Mouse (Mus musculus) c-Kit-positive CD71-negative TER-119-negative erythroid progenitor cells, embryonic 14.5 days (primary cell): ENCODE results near the gene Slc51a.
A peak's percentile ranks its signal among the peaks of the same experiment; 100 is the strongest.
"Not testable (repeated sequence)": the region's sequence is repeated elsewhere in the genome, so short reads cannot be mapped to it uniquely, and the experiment has no call there.

Source experiments
- DNase-seq: peaks from one replicate; pipeline ENCODE4 v3.0.0-alpha.2; 2013; ENCODE audit warnings: low read depth

The Slc51a gene

DNA sequence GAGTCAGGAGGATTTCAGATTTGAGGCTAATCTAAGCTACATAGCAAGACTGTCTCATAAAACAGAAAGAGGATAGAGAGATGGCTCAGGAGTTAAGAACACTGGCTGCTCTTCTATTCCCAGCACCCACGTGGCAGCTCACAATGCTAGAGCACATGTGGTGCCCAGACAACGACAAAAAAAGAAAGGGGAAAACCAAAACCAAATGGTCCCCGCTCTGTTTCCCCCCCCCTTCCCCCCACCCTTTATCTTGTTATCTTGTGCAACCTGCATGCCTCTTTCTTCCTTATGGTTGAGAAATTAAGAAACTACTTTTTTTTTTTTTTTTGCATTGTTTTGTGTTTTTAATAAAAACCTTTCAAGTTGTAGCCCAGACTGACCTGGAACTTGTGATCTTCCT lies 19.2 kb downstream of the Slc51a start:
- no peak for DNase-seq

DNA sequence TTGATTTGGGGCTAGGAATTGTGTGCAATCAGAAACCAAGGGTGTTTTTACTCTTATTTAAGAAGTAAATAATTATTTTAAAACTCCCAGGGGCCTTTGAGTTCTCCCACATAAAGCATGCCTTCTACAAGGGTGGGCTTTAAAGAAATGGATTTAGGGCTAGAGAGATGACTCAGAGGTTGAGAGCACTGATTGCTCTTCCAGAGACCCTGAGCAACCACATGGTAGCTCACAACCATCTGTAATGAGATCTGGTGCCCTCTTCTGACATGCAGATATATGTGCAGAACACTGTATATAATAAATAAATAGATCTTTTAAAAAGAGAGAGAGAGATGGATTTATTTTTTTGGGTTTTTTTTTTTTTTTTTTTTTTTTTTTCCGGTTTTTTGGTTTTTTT lies 22.8 kb downstream of the Slc51a start:
- no peak for DNase-seq

DNA sequence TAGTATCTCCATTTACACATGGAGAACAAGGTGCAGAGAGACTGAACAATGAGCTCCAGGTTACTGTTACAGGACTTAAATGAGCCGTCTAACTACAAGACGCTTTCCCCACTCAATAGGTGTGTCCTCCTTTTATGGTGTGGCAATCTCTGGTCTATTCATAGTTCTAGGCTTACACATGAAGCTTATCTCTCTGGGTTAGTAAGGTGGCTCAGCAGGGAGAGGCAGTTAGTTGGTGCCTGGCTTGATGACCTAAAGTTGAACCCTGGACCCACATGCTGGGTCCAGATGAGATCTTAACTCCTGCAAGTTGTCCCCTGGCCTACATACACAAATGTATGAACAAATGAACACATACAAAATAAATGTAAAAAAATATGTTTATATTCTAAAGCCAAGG lies 24.3 kb downstream of the Slc51a start:
- DNase-seq: no peak

DNA sequence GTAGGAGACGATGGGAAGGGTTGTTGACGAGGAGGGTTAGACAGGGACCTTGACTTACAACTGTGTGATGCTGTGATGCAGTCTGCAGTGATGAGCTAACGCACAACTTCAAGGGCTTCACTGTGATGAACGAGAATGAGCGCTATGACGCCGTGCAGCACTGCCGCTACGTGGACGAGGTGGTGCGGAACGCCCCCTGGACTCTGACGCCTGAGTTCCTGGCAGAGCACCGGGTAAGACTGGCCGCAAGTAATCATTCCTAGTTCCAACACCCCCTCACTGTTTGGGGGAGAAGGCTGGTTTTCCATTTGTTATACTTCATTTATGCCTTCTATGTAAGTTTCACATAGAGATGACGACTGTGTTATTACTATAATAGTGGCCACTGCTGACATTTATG lies 24.7 kb downstream of the Slc51a start:
- no peak for DNase-seq

GRCm38 (mm10) chr16:32461713-32462112 lies 26.0 kb downstream of the Slc51a start:
- no peak for DNase-seq

- no peak for DNase-seq
Observed at GRCm38 (mm10) chr16:32460518-32460917, 27.2 kb downstream of the Slc51a start.

GRCm38 (mm10) chr16:32457589-32458386 lies 29.9 kb downstream of the Slc51a start:
- DNase-seq: peak; percentile 70

- no peak for DNase-seq
Observed at GRCm38 (mm10) chr16:32456761-32457160, 30.9 kb downstream of the Slc51a start.

GRCm38 (mm10) chr16:32456086-32456485 lies 31.6 kb downstream of the Slc51a start:
- no peak for DNase-seq

DNA sequence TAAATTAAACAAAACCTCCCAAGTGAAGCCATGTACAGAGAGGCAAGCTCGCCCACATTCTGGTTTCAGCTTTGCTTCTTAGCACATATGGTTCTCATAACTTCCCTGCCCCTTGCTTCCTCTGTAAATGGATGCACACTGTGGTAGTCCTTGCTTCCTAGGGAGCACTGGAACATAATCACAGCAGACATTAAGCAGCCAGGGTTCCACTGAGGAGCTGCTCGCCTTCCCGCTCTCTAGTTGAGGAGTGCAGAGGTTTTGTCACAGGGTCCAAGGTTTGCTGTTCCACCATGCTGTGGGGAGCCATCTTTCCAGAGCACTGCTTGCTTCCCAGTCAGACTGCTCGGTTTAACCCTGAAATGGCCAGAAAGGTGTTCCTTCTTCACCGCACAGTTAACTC lies 33.0 kb downstream of the Slc51a start:
- DNase-seq: no peak

- no peak for DNase-seq
Observed at GRCm38 (mm10) chr16:32453102-32453501, 34.6 kb downstream of the Slc51a start.

DNA sequence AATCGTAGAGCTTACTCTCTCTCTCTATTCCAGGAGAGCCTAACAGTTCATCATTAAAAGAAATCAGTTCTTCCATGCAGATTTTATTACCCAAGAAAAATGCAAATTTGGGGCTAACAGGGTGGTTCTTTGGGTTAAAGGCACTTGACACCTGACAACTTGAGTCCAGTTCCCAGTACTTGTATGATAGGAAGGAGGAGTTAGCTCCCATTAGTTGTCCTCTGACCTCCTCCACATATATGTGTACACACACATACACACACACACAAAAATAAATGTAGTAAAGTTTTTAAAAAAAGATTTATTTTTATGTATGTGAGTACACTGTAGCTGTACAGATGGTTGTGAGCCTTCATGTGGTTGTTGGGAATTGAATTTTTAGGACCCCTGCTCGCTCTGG lies 37.5 kb downstream of the Slc51a start:
- DNase-seq: no peak

DNA sequence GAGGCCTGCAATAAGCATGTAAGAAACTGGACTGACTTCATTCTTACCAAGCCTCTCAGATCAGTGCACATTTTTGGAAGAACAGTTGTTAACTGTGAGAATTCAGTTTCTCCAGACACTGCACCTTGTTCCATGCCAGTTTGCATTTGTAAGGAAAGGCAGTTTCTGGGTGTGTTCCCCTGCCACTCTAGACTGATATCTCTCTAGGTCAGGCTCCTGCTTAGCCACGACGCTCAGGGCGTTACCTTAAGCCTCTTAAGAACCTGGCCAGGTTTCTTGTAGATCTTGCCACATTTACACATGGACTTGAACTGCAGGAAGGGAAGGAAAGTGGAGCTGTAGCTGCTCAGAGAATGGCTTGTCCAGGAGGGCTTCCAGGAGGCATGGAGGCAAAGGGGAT lies 38.0 kb downstream of the Slc51a start:
- DNase-seq: no peak

DNA sequence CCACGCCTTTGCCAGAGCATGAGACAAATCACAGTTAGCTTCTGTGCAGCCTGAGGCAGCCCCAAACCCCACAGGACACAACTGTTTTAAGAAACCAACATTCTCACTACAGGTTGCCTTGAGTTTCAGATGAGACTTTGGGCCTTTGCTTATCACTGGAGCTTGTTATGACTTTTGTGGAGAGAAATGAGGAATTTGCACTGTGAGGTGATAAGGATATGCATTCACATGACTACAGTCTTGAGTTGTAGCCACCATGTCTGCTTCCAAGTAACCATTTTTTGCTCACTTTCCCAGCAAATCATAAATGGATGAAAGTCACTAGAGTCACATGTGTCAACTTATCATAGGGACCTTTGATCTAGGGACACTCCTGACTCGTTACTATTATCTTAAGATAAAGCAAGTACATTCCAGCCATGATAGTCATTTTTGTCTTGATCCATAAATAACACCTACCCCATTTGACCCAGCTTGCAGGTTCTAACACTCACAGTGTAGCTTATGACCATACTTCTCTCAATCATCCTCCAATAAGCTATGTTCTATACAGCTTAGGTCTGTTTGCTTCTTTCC lies 41.0 kb downstream of the Slc51a start:
- DNase-seq: no peak

- no peak for DNase-seq
Observed at GRCm38 (mm10) chr16:32445558-32445957, 42.1 kb downstream of the Slc51a start.

GRCm38 (mm10) chr16:32444615-32445014 lies 43.1 kb downstream of the Slc51a start:
- DNase-seq: not testable (repeated sequence)

DNA sequence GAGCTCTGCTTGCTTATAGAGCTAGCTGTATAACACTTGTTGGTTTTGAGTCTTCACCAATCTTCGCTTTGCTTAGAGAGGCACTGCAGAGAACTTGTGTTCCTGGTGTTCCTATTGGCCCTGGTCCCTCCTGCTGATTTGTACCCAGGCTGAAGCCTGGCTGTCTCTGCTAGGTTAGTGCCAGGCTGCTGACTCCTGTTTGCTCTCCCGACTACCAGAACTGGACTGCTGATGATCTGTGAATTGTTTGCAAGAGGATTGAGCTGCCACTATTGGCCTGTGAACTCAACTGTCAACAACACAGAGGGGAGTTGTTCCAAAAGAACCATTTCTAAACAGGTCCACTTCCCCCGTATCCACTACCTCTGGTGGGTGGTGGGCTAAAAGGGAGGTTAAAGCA lies 46.2 kb downstream of the Slc51a start:
- DNase-seq: no peak

GRCm38 (mm10) chr16:32437266-32437665 lies 50.4 kb downstream of the Slc51a start:
- DNase-seq: no peak

GRCm38 (mm10) chr16:32436657-32437056 lies 51.0 kb downstream of the Slc51a start:
- no peak for DNase-seq

DNA sequence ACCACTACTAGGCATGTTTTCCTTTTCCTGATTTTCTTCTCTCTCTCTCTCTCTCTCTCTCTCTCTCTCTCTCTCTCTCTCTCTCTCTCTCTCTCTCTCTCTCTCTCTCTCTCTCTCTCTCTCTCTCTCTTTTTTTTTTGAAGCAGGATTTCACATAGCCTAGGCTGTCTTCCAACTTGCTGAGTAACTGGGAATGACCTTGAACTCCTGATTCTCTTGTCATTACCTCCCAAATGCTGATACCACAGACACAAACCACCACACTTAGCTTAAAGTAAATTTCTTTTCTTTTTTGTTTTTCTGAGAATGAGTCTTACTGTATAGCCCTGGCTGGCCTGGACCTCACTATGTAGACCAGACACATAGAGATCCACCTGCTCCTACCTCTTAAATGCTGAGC lies 53.0 kb downstream of the Slc51a start:
- no peak for DNase-seq

DNA sequence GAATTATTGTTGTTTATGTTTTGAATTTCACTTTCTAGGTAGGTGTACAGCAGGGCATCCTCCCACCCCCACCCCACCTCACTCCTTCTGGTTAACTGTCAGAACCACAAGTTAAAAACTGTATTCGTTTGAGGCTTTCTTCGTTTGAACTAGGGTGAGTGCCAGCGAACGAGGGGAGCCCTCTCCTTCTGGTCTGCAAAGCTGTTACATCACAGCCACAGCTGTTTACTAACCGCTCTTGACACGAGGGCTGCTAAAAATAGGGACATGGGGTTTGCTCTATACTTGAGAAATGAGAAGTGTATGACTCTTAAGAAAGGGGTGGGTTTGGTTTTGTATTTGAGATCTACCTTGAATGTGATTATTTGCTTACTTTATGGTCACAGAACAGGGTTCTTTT lies 53.6 kb downstream of the Slc51a start:
- DNase-seq: peak; percentile 63

DNA sequence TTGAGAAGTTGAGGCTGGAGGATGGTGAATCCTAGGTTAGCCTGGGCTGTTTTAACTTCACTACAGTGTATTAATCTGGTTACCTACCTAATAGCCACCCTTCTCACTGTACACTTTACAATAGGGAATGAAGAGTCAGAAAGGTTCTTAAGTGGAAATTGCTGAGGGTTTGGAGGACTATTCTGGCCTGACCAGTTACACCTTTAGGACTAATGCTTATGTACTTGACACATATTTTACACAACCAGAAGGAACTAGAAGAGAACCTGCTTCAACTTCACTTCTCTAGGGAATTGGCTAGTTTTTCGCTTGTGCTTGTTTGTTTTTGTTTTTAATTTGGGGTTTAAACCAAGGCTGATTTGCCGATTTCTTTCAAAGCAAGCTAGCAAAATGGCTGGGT lies 54.5 kb downstream of the Slc51a start:
- DNase-seq: no peak

DNA sequence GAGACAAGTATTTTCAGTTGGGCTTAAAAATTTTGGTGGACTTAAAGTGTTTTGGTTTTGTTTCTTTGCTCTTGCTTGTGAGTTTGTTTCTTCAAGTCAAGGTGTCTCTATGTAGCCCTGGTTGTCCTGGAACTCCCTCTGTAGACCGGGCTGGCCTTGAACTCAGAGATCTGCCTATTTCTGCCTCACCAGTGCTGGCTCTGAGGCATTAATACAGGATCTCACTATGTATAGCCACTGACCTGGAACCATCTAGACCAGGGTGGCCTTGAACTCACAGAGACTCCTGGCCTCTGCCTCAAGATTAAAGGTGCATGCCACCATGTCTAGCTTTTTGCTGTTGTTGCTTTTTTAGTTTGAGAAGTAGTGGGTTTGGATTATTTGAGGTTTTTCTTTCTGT lies 55.8 kb downstream of the Slc51a start:
- DNase-seq: no peak

- DNase-seq: no peak
Observed at GRCm38 (mm10) chr16:32431047-32431591, 56.6 kb downstream of the Slc51a start.
